Mouse (Mus musculus) brain, embryonic 14.5 days (tissue): ENCODE results near the gene Blm.

Experiments
- CTCF ChIP-seq: fragments of 200-500 bp; IDR thresholded peaks from 2 replicates; pipeline ENCODE4 v1.5.1; 2012; ENCODE audit warnings: inconsistent platforms, mild to moderate bottlenecking, moderate library complexity, borderline replicate concordance; ENCODE audit not compliant: insufficient read depth, insufficient read length; ENCODE audit errors: extremely low read depth
- POLR2A ChIP-seq: fragments of 200-500 bp; IDR thresholded peaks from 2 replicates; pipeline ENCODE4 v1.6.1; 2012; ENCODE audit warnings: mild to moderate bottlenecking, inconsistent platforms, borderline replicate concordance; ENCODE audit not compliant: poor library complexity, insufficient read depth, insufficient read length, severe bottlenecking; ENCODE audit errors: extremely low read depth

- TF ChIP-seq POLR2A (no peak), CTCF (no peak)
Measured at GRCm38 (mm10) chr7:80440685-80441084, 94.2 kb downstream of the Blm start.
